Comparison of ENCODE assay signal across 8 mouse cellular contexts in genomic region chr6:87399137-87399536, GRCm38 (mm10). TPM values are rescaled to one million over a fixed set of nuclear protein-coding genes. Genes with fewer than 3 reads are reported as not detected.
A peak's percentile ranks its signal among the peaks of the same experiment; 100 is the strongest.
DNase-seq lines count a peak whose midpoint lies in the region; ATAC-seq and TF ChIP-seq lines count a peak whose summit lies in the region.

No protein-coding gene starts in this region.

- no peak overlapping the region for H3K27ac ChIP-seq in ES-Bruce4 (ENCODE audit: insufficient read depth, low read length)

- TF ChIP-seq POLR2A in ES-Bruce4 (IDR thresholded peaks at IDR 0.05; ENCODE audit: insufficient read depth, low read length), result no peak

- no peak overlapping the region for H3K9ac ChIP-seq in ES-Bruce4 (ENCODE audit: low read depth, poor library complexity, severe bottlenecking)

- peak; percentile 96 for TF ChIP-seq CTCF in ES-Bruce4 (IDR thresholded peaks at IDR 0.05; ENCODE audit: low read depth, low read length)

- peak; percentile 78 for ATAC-seq in cerebellum, adult (ENCODE audit: insufficient number of reproducible peaks, low FRiP score, low TSS enrichment)

- H3K4me1 ChIP-seq in ES-Bruce4 (ENCODE audit: control insufficient read depth, insufficient read depth, low read length), result no peaks in the 10 kb centered on the region

- H3K4me3 ChIP-seq in ES-Bruce4 (ENCODE audit: low read depth, low read length), result no peak overlapping the region

- peak; percentile 78 for DNase-seq in 416B (ENCODE audit: low read depth)
- peak; percentile 22 to 88 for DNase-seq in frontal cortex, adult 2 months (ENCODE audit: extremely low spot score in 1 of 2, low spot score in 1 of 2)
- DNase-seq in kidney, postnatal 36 days, result peak; percentile 65 to 91
- peak; percentile 79 for DNase-seq in lung, postnatal 10 days
- peak; percentile 90 for DNase-seq in right cerebral cortex, postnatal 4 days
- no peak for DNase-seq in yolk sac, embryonic 10.5 days (ENCODE audit: low spot score)

- TF ChIP-seq EP300 in ES-Bruce4 (IDR thresholded peaks at IDR 0.05; ENCODE audit: insufficient read depth, low read depth, low read length), result no peak

- H3K9me3 ChIP-seq in ES-Bruce4 (replicated peaks; ENCODE audit: control insufficient read depth, insufficient read depth, low read length, poor library complexity, severe bottlenecking), result no peaks in the 10 kb centered on the region

- no peaks in the 10 kb centered on the region for H3K27me3 ChIP-seq in ES-Bruce4 (ENCODE audit: control insufficient read depth, insufficient read depth, low read length, poor library complexity, severe bottlenecking)

- no peaks in the 10 kb centered on the region for H3K36me3 ChIP-seq in ES-Bruce4 (ENCODE audit: control insufficient read depth, insufficient read depth, low read length, poor library complexity, severe bottlenecking)

RNA-seq across cellular contexts. Expression of gene Gkn3, which starts 10.4 kb away (rescaled TPM):
- polyA plus RNA-seq in ES-Bruce4 (2011; ENCODE audit: insufficient read depth, insufficient read length, low read depth, missing spikeins), result not detected in 2 replicates
- 27.1 and 34.3 TPM in 2 replicates for polyA plus RNA-seq in frontal cortex, adult 2 months (2012; rRNA removed)

RNA-seq across cellular contexts. Expression of gene Gkn2, which starts 26.0 kb away (rescaled TPM):
- polyA plus RNA-seq in ES-Bruce4 (2011; ENCODE audit: insufficient read depth, insufficient read length, low read depth, missing spikeins), result not detected in 2 replicates
- polyA plus RNA-seq in frontal cortex, adult 2 months (2012; rRNA removed), result not detected in 2 replicates

RNA-seq across cellular contexts. Expression of gene Bmp10, which starts 29.7 kb away (rescaled TPM):
- polyA plus RNA-seq in ES-Bruce4 (2011; ENCODE audit: insufficient read depth, insufficient read length, low read depth, missing spikeins), result not detected in 2 replicates
- polyA plus RNA-seq in frontal cortex, adult 2 months (2012; rRNA removed), result not detected in 2 replicates

RNA-seq across cellular contexts. Expression of gene Gkn1, which starts 48.4 kb away (rescaled TPM):
- not detected in 2 replicates for polyA plus RNA-seq in ES-Bruce4 (2011; ENCODE audit: insufficient read depth, insufficient read length, low read depth, missing spikeins)
- polyA plus RNA-seq in frontal cortex, adult 2 months (2012; rRNA removed), result 0.08 and 0.14 TPM in 2 replicates

Comparison
In these comparisons a context has a peak if more than half of its experiments do, and no peak if none do; other contexts are left out.
1. RNA of gene Gkn3, which starts 10.4 kb away (polyA plus RNA-seq): 27.1 to 34.3 TPM in frontal cortex, adult 2 months; not detected in ES-Bruce4; every median in the first group is over 10 times any median in the second.